Mouse (Mus musculus): ENCODE measurements around the gene Polr1d. TPM values are rescaled to one million over a fixed set of nuclear protein-coding genes. Genes with fewer than 3 reads are reported as not detected.

Polr1d gene
- total RNA-seq, 2 experiments from 2014 or later, result 69.4 to 70.4 TPM

DNA sequence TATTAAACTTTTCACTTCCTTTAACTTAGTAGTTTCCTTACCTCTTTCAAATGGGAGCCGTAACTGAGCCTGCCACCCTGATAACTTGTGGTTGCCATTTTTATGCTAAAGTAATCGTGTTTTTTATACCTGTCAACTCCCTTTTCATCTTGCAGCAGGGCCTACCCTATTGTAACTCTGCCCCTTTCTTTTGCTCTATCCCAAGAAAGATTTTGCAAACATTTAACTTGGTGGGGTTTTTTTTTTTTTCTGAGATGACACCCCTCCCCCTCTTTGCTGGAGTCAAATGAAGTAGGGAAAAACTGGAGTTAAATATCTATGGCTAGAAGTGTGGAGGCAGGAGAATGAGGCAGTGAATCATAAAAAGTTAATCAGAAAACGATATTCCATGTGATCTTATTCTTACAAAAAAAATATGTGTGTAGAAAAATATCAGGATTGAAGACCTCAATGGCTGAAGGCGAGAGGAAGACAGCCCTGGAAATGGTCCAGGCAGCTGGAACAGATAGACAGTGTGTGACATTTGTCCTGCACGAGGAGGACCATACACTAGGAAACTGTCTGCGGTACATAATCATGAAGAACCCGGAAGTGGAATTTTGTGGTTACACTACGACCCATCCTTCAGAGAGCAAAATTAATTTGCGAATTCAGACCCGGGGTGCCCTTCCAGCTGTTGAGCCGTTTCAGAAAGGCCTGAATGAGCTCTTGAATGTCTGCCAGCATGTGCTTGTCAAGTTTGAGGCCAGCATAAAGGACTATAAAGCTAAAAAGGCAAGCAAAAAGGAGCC, 1.5 kb downstream of the Polr1d start:
- intact Hi-C loops (cut with DNase I), result loop anchor here (5.0 kb wide), 1 partner anchor 96 kb away; no protein-coding TSS in a partner anchor
- no peak for DNase-seq

DNA sequence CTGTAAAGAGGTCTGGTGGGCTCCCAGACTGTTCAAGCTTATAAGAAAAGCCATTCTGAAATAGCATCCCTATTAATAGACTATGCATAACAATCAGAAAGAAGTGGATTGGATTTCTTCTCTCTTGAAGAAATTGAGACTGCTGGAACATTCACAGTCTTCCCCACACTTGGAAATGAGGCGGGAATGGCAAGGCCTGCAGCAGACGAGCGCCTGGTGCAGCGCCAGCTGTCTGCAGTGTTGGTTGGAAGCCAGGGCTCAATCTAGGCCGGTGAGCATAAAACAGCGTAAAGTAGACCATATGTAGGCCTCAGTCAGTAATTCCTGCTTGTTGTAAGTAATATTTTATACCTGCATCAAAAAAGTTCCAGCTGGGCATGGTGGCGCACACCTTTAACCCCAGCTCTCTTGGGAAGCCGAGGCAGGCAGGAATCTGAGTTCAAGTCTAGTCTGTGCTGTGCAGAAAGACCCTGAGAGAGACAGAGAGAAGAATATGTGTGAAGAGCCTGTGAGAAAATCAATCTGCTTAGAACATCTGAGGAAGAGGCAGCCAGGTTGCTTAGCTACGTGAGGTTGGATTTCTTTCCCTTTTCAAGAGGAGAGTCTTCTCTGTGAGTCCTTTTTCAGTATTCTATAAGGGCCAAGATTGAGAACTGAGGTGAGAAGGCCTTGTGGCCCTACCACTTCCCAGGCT, 8.5 kb downstream of the Polr1d start:
- DNase-seq, result peak in 1 of 2 experiments; percentile 34
- intact Hi-C loops (cut with DNase I), result no loop called here

DNA sequence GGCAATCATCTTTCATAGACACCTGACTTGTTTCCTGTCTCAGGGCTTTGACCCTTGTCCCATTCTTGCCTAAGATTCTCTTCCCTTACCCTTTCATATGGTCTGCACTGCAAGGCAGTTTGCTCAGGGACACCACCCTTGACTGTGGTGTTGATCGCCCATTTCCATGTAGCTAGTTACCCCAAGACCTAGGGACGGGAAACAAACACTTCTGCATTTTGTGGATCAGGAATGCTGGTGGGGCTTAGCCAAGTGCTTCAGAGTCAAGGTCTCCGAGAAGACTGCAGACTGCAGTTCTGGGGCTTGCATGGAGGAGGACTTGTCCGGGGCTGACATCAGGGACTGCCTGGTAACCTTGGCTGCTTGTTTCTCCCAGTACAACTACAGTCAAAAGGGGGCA, 10.0 kb downstream of the Polr1d start:
- intact Hi-C loops (cut with DNase I), result no loop called here
- no peak for DNase-seq

DNA sequence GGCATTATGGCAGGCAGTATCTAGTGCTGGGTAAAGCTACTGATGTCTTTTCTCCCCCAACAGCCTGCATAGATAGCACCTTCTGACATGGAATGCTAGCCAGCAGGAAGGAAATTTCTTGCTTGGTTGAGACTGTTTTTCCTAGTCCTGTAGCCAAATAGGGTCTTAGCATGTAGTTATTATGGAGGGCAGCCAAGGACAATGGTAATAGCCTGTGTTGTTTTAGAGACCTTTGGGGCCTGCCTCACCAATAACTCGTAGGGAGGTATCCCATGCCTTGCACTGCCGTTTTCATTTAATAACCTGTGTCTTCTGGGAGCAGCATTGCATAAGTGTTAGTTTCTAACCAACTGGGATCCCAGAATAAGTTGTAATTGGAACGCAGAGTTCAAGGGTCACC, 13.0 kb downstream of the Polr1d start:
- intact Hi-C loops (cut with DNase I), result no loop called here
- no peak for DNase-seq

DNA sequence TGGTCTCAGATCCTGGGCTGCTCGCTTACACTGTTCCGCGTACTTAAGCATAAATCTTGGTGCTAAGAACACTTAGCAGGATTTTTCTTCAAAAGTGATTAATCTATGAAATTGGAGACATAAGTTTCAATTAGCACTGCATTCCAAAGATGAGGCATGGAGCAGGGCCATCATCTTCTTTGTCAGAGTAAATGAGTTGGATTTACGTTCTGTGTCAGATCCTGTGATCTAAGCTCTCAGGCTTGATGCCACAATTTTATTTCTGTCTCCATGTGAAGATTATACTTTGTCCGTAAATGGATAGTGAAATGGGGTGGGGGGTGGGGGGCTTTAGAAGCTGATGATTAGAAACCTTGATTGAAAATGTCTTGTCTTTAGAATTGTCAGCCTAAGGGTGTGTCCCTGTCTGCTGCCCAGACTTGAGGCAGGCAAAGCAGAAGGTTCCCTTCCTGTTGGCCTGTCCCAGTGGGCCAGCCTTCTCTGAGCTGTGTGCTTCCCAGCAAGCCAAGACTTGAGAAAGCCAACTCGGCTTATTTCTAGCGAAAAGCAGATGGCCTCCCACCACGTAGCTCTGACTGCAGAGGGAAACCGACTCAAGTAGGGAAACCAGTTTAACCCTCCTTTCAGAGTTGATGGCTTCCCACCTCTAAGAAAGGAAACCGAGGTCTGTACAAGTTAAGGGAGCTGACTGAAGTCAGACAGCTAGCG, 13.6 kb downstream of the Polr1d start:
- intact Hi-C loops (cut with DNase I), result no loop called here

DNA sequence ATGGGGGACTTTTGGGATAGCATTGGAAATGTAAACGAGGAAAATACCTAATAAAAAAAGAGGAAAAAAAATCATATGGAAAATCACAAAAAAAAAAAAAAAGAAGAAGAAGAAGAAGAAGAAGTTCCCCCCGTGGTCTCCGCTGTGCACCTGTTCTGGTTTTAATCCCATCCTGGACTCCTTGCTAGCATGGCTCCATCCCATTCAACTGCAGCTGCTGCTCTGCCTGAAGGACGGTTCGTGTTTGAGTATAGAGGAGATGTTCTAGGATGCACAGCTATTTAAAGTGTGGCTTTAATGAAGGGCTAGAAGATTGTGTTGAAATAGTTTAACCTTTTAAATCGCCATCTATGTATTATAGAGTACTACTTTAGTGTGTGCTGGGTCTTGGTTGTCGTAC, 15.6 kb downstream of the Polr1d start:
- no peak for DNase-seq
- intact Hi-C loops (cut with DNase I), result no loop called here

More for the DNA sequence above, 13.6 kb downstream of the Polr1d start:
- DNase-seq, result peak in 1 of 2 experiments; percentile 14

- intact Hi-C loops (cut with DNase I), result no loop called here
- DNase-seq, result no peak
Observed at GRCm38 (mm10) chr5:147094296-147094695, 17.4 kb downstream of the Polr1d start.

DNA sequence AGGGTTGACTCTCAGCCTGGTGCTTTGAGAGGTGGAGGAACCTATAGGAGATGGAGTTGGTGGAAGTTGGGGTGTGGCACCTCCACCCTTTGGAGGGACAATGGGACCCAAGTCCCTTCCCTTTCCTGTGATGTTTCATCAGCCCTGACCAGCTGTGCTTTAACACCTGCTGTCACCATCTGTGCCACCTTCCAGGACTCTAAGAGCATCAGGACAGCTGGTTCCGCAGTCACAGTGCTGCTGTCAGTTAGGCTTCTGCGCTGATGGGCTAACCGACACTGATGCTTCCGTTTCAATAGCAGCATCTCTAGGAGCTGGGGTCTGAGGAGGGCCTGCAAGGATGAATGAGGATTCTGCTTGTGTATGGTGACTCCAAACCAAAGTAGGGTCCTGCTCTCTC, 19.7 kb downstream of the Polr1d start:
- no peak for DNase-seq
- intact Hi-C loops (cut with DNase I), result no loop called here

- DNase-seq, result no peak
- intact Hi-C loops (cut with DNase I), result no loop called here
Observed at GRCm38 (mm10) chr5:147098667-147099066, 21.8 kb downstream of the Polr1d start.

DNA sequence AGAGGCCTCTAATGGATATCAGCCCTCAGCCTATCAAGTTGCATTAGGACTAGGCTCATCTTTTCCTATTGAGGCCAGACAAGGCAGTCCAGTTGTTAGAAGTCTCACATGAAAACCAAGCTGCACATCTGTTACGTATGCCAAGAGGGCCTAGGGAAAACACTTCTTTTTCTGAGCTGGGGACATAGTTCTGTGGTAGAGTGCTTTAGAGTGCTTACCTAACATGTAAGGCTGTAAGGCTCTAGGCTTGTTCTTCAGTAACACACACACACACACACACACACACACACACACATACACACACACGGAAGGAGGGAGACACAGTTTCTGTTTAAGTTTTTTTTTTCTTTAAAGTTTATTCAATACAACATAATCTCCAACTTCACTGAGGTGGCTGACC, 23.3 kb downstream of the Polr1d start:
- intact Hi-C loops (cut with DNase I), result no loop called here
- DNase-seq, result no peak

DNA sequence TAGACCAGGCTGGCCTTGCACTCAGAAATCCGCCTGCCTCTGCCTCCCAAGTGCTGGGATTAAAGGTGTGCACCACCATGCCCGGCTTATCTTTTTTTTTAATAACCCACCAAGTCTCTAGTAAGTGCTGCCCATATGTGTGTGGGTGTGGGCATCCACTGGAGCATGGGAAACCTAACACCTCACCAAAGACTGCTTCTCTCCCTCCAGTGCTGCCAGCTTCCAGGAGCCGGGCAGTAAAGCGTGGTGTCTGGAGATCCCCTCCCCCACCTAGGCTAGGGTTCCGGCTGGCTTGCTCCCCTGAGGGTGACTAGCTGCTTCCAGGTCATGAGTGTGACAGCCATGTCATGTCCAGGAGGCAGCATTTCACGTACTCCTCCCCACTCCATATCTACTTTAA, 25.4 kb downstream of the Polr1d start:
- DNase-seq, result no peak
- intact Hi-C loops (cut with DNase I), result no loop called here

DNA sequence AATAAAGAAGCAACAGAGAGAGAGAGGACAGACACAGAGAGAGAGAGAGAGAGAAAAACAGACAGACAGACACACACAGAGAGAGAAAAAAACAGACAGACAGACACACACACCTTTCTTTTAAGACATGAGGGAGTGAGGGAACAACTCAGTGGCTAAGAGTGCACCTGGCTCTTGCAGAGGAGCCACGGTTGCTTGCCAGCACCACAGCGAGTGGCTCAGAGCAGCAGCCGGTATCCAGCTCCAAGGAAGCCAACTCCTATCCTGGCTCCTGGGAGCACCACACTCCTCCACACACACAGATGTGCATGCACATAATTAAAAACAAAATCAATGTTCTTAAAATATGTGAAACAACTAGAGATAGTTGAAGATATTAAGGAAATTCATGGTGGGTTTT, 30.4 kb downstream of the Polr1d start:
- intact Hi-C loops (cut with DNase I), result no loop called here
- DNase-seq, result no peak

GRCm38 (mm10) chr5:147108861-147109591, 32.2 kb downstream of the Polr1d start:
- intact Hi-C loops (cut with DNase I), result no loop called here
- no peak for DNase-seq

- intact Hi-C loops (cut with DNase I), result loop anchor here (5.0 kb wide), 1 partner anchor 132 kb away; no protein-coding TSS in a partner anchor
- DNase-seq, result no peak
Observed at GRCm38 (mm10) chr5:147114738-147115137, 37.9 kb downstream of the Polr1d start.

- no peak for DNase-seq
- intact Hi-C loops (cut with DNase I), result loop anchor here (5.0 kb wide), 1 partner anchor 133 kb away; no protein-coding TSS in a partner anchor
Observed at GRCm38 (mm10) chr5:147115631-147116030, 38.8 kb downstream of the Polr1d start.

- DNase-seq, result no peak
- intact Hi-C loops (cut with DNase I), result loop anchor here (5.0 kb wide), 1 partner anchor 135 kb away; no protein-coding TSS in a partner anchor
Observed at GRCm38 (mm10) chr5:147117027-147117426, 40.2 kb downstream of the Polr1d start.

DNA sequence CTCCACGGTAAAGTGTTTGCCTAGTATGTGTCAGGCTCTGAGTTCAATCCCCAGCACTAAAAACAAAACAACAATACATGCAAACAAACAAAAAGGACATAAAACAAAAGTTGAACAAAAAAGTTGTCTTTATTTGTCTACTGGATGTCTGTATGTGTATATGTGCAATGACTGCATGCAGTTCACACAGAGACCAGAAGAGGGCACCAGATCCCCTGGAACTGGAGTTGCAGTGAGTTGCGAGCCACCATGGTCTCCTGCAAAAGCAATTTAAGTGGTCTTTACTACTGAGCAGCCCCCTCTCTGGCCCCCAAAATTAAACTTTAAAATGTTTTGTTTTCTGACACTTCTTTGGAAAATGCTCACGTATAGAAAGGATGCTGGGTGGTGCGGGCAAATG, 44.3 kb downstream of the Polr1d start:
- DNase-seq, result no peak
- intact Hi-C loops (cut with DNase I), result no loop called here

DNA sequence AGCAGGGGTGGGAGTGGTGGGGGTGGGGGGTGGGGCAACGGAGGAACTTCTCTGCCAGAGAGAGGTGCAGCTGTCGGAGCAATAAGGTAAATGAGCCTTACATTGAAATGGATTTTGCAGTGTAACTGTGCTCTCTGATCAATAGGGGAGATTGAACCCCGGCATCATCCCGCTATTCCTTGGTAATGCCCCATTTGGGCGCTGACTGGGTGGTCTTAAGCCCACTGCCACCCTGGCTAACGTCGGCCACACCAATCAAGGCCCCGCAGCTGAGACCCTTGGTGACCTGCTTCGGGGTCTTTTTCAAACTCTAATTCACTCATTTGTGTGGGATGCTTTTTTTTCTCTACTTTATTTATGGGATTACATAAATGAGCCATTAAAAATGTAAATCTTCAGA, 47.9 kb downstream of the Polr1d start:
- DNase-seq, result no peak
- intact Hi-C loops (cut with DNase I), result no loop called here

GRCm38 (mm10) chr5:147125542-147126185, 48.8 kb downstream of the Polr1d start:
- DNase-seq, result no peak
- intact Hi-C loops (cut with DNase I), result no loop called here

- intact Hi-C loops (cut with DNase I), result no loop called here
- DNase-seq, result no peak
Observed at GRCm38 (mm10) chr5:147127860-147128259, 51.0 kb downstream of the Polr1d start.
